Mouse (Mus musculus) retina, embryonic 14.5 days (tissue): ENCODE data around the gene Galnt6.

ENCODE experiments used
- DNase-seq: peaks from one replicate; pipeline ENCODE4 v3.0.0-alpha.2; 2015; ENCODE audit warnings: low spot score

The Galnt6 gene

DNA sequence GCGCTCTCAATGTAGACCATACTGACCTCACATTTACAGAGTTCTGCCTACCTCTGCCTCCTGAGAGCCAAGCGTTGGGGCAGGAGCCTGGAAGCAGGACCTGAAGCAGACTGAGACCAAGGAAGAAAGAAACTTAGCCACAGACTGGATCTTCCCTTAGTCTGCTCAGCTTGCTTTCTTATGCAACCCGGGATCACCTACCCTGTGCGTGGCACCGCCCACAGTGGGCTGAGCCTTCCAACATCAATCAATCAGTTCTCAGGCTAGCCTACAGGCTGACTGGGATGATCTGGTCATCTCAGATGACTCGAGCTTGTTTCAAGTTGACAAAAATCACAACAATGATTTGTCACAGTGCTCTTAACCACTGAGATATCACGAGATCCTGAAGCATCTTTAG lies 24.9 kb upstream of the Galnt6 start:
- DNase-seq = no peak

DNA sequence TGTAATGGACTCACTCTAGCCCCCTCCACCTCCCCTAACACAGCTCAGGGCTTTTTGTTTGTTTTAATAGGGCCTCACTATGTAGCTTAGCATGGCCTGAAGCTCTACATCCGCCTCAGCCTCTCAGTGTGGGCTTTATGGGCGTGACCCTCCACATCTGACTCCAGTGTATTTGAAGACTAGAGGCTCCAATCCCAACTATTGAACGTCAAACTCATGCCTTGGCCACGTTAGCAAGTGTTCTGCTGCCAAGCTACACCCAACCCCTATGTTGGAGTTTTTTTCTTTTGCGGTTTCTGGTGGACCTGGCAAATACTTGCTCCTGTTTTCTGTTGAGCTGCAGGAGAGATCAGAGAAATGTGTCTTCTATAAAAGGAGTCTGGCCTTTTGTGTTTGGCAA lies 23.9 kb upstream of the Galnt6 start:
- DNase-seq = no peak

GRCm38 (mm10) chr15:100752439-100752838 lies 23.3 kb upstream of the Galnt6 start:
- no peak for DNase-seq

GRCm38 (mm10) chr15:100749751-100750538 lies 20.8 kb upstream of the Galnt6 start:
- DNase-seq = no peak

DNA sequence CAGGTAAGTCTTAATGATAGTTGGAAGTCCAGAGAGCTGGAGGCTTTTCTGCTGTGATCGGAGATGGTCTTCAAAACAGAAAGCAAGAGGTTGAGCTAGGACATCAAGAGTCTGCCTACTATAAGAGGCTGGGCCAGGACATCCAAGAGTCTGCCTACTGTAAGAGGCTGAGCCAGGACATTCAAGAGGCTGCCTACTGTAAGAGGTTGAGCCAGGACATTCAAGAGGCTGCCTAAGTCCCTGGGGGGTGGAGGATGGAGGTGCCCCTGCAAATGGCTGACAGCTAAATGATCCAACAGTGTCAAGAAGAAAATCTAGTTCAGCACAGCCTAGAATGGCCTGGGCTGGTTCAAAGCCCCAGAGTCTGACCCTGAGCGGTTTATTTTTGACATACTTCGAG lies 19.4 kb upstream of the Galnt6 start:
- no peak for DNase-seq

DNA sequence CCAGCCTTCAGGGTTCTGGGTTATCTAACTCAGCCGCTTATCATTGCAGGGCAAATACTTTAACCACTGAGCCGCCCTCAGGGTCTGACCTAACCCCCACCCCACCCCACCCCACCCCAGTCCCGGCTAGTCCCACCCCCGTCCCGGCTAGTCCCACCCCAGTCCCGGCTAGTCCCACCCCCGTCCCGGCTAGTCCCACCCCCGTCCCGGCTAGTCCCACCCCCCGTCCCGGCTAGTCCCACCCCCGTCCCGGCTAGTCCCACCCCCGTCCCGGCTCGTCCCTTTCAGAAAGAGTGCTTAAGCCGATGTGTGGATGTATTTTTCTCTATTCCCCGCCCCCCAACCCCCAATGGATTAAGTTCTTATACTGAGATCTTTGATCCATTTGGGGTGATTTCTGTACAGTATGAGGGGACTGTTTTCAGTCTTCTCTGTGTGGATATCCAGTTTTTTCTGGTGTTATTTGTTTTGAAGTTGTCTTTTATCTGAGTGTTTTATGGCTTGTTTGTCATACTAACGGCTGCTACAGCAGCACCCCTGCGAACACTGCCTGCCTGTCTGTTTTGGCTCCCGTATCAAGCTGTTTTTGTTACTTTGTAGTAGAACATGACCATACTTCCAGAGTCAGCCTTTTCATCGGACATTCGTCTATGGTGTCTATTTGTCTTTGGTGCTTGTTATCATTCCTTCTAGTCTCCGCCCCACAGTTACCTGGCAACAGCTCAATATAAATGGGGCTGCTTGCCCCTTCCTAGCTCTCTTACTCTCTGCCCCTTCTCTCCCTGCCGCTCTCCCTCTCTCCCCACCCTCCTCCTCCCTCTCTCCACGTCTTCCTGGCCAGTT lies 18.2 kb upstream of the Galnt6 start:
- DNase-seq = peak; percentile 48

- no peak for DNase-seq
Measured at GRCm38 (mm10) chr15:100746478-100747120, 17.4 kb upstream of the Galnt6 start.

- no peak for DNase-seq
Measured at GRCm38 (mm10) chr15:100743238-100743637, 14.1 kb upstream of the Galnt6 start.

- no peak for DNase-seq
Measured at GRCm38 (mm10) chr15:100739442-100739841, 10.3 kb upstream of the Galnt6 start.

GRCm38 (mm10) chr15:100738351-100738781 lies 9.2 kb upstream of the Galnt6 start:
- DNase-seq = no peak

GRCm38 (mm10) chr15:100737667-100738066 lies 8.5 kb upstream of the Galnt6 start:
- no peak for DNase-seq

DNA sequence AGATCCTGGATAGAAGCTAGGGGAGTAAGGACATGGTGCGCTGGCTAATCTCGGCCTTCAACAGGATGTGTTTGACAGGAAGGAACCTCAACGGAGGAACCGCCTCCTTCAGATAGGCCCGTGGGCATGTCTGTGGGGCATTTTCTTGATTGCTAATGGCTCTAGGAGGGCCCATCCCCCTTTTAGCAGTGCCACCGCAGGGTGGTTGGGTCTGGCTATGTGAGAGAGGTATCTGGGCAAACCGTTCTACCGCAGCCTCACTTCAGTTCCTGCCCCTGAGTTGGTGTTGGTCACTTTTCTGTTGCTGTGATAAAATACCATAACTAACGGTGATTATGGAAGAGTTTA lies 6.8 kb upstream of the Galnt6 start:
- DNase-seq = no peak

DNA sequence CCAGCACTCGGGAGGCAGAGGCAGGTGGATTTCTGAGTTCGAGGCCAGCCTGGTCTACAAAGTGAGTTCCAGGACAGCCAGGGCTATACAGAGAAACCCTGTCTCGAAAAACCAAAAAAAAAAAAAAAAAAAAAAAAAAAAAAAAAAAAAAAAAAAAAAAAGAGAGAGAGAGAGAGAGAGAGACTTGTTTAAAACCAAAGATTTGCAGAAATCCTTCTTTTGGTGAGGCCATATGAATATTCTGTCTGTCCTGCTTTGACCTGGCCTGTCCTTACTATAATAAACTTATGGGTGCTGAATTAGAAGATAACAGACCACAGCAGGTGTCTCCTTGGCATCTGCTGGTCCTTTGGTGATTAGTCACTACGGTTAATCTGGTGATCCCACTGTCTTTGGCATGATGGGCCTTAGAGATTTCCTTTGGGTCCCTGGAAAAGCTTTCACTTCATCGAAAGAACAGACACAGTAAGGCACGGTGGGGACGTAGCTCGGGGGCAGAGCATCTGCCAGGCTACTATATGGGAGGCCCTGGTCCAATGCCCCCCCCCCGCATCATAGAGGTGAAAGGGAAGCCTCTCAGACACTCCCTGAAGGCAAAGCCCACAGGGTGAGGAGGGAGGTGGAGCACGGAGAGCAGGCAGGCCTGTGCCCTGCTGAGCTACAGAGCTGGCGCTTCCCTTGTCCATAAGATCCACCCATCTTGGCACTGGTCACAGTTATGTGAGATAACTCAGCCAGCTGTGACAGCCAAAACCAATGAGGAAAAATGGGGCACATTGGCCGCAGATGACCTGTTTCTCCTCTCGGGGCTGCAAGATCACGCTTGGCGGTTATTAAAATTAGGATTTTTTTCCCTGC lies 6.1 kb upstream of the Galnt6 start:
- no peak for DNase-seq

DNA sequence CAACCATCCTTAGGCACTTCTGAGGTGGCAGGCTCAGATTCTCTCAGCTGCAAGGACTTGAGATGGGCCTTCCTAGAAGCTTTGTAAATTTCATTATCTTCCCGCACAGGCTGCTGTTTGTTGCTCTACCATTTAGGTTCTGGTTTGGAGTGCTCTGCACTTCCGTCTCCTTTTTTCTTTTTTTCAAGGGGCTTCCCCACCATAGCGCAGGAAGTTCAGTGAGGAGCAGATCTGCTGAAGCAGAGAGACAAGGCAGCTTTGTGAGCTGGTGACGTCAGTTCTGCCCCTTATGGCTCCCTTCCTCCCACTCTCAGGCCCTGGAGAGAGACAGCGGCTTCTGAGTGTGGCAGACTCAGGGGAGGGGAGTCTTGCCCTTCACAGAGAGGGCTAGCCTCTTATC lies 3.4 kb upstream of the Galnt6 start:
- DNase-seq = peak; percentile 21

DNA sequence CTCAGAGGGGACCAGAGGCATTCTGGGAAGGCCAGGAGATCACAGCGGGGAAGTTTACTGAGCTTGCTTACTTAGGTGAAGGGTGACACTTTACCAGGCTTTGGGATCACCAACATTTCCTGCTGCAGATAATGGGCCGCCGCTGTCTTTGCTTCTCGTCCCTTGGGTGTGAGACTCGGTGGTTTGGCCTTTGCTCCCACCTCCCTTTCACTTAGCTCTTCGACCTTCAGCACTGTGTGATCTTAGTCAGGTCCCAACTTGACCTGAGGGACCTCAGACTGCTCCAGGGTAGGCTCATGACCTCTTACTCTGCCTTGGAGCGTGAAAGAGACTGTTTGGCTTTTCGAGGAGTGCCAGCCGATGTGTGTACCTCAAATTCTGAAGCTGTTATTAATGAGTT lies 1.9 kb upstream of the Galnt6 start:
- DNase-seq = no peak

DNA sequence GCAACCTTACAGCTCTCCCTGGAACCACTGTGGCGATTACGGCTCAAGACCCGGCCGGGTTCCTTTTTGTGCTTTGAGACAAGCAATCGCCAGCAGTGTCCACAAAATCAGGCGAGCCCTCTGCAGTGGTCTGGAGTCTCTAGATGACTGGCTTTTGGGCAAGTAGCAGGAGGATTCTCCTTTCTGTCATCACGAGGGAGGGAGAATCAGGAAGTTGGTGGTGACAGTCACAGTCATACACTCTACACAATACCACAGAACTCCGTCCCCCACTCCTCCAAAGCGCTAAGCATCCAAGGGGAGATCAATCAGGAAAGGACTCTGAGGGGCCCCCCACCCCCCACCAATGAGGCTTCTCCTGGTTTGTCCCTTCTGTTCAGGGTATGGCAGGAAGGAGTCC lies 590 bp downstream of the Galnt6 start:
- DNase-seq = no peak

GRCm38 (mm10) chr15:100727834-100728233 lies 1.3 kb downstream of the Galnt6 start:
- no peak for DNase-seq

- no peak for DNase-seq
Measured at GRCm38 (mm10) chr15:100726721-100727120, 2.5 kb downstream of the Galnt6 start.

DNA sequence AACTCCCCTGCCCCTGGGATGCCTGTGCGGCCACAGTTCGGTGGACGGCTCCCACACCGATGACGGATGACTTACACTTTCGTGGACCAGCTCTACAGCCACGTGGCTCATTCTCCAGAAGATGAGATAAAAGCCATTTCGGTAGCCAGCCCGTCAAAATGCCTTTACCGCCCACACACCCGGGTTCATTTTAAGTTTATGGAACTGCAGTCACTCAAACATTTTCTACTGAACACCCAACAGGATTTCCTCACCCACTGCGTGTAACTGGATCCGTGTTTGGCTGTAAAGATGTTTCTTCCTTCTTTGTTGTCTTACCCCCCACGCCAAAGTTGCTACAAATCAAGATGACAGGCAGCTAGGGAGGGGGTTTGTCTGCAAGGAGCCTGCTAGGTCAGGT lies 5.7 kb downstream of the Galnt6 start:
- no peak for DNase-seq

DNA sequence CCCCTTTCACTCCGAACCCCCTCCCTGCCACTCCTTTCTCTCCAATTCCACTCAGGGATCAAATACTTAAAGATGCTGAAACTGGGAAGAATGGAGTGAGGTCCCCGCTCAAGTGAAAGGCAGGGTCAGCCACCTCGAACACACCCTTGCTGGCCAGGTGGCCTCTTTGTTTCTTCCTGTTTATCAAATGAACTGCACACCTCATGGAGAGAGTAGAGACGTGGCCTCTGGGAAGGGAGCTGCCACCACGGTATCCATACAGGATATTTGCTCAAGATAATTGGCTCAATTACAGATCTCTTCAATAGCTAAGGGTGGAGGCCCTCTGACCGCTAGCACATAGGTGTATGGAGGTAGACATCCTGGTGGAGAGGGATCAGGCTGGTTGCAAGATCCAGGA lies 6.6 kb downstream of the Galnt6 start:
- DNase-seq = no peak

DNA sequence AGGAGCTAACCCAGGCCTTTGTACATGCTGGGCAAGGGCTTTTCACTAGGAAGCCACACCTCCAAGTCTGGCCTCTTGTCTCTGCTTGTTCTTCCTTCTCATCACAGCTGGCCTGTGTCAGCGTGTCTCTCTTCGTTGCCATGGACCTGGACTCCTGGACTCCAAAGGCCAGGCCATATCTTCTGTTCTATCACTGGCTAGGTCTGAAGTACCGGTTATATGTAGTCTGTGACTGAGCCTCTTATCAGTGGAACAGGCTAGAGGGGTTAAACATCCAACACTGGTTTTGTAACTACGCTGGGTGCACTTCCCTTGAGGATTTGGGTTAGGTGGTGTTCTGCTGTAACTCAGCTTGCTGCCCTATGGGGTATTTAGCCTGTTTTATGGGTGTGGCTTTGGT lies 7.2 kb downstream of the Galnt6 start:
- no peak for DNase-seq

DNA sequence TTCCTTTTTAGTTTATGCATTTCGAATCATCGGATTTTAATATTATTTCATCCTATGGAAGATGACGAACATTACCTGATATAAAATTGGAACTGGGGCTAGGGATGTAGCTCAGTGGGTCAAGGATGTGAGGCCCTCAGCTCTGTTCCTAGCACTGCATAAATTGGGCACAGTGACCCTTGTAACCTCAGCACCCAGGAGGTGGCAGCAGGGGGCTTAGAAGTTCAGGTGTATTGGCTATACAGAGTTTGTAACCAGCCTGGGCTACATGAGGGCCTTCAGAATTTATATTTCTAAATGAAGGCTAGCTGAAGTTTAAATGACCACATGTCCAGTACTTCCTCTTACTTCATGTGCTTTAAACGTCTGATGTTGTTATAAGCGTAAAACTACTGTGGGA lies 7.7 kb downstream of the Galnt6 start:
- DNase-seq = no peak
